Mouse (Mus musculus): Measurements from ENCODE around the gene Tnfsf13b.

The Tnfsf13b gene

GRCm38 (mm10) chr8:10043842-10044510 lies 37.7 kb downstream of the Tnfsf13b start:
- no peak for DNase-seq (ENCODE audit: extremely low read depth, low read depth)

- no peak for DNase-seq (ENCODE audit: extremely low read depth, low read depth)
Observed at GRCm38 (mm10) chr8:10045743-10046142, 39.5 kb downstream of the Tnfsf13b start.

GRCm38 (mm10) chr8:10049162-10049561 lies 42.9 kb downstream of the Tnfsf13b start:
- DNase-seq (ENCODE audit: extremely low read depth, low read depth) = no peak

GRCm38 (mm10) chr8:10051576-10051975 lies 45.3 kb downstream of the Tnfsf13b start:
- DNase-seq (ENCODE audit: extremely low read depth, low read depth) = no peak

- DNase-seq (ENCODE audit: extremely low read depth, low read depth) = no peak
Observed at GRCm38 (mm10) chr8:10053571-10053990, 47.3 kb downstream of the Tnfsf13b start.

GRCm38 (mm10) chr8:10061001-10061400 lies 54.7 kb downstream of the Tnfsf13b start:
- no peak for DNase-seq (ENCODE audit: extremely low read depth, low read depth)

- DNase-seq (ENCODE audit: extremely low read depth, low read depth) = no peak
Observed at GRCm38 (mm10) chr8:10066906-10067305, 60.6 kb downstream of the Tnfsf13b start.

GRCm38 (mm10) chr8:10067775-10068174 lies 61.5 kb downstream of the Tnfsf13b start:
- no peak for DNase-seq (ENCODE audit: extremely low read depth, low read depth)

GRCm38 (mm10) chr8:10072347-10072746 lies 66.1 kb downstream of the Tnfsf13b start:
- DNase-seq (ENCODE audit: extremely low read depth, low read depth) = no peak

All from MEL-GATA-1-ER (cell line).